Mouse (Mus musculus): ENCODE measurements around the gene Gpx2. TPM values are rescaled to one million over a fixed set of nuclear protein-coding genes. Genes with fewer than 3 reads are reported as not detected.
A peak's percentile ranks its signal among the peaks of the same experiment; 100 is the strongest.

Gpx2 gene
- 21.3 TPM in 2 replicates for polyA plus RNA-seq (2015; fragmentation: Nextera tagmentation; extraction: Ambion mirVana)

GRCm38 (mm10) chr12:76795350-76795749, at the start of gene Gpx2:
Gene Gpx2 (minus strand): TSS chr12:76795554.
- H3K36me3 ChIP-seq (ENCODE audit: insufficient read depth, low read length): no peaks in the 10 kb centered on the region
- no peaks in the 10 kb centered on the region for H3K4me1 ChIP-seq (ENCODE audit: insufficient read depth, low read depth, low read length)
- no peak within 1 kb of the TSS for H3K9ac ChIP-seq (replicated peaks; ENCODE audit: low read depth)
- TF ChIP-seq CTCF (IDR thresholded peaks at IDR 0.05) (no peak), EP300 (IDR thresholded peaks at IDR 0.05) (no peak)
- H3K27ac ChIP-seq (ENCODE audit: low read length): no peak within 1 kb of the TSS
- H3K27me3 ChIP-seq (replicated peaks; ENCODE audit: insufficient read depth, low read length): no peaks in the 10 kb centered on the region
- no peaks in the 10 kb centered on the region for H3K9me3 ChIP-seq (ENCODE audit: low read length)
- peak; percentile 75 for DNase-seq (ENCODE audit: low spot score)
- WGBS: 33% methylated on average over 5 of the region's 5 CpGs
- ATAC-seq: peak; percentile 72
- no peak within 1 kb of the TSS for H3K4me2 ChIP-seq (replicated peaks; ENCODE audit: low read depth, low read length)
- no peak within 1 kb of the TSS for H3K4me3 ChIP-seq (ENCODE audit: low read depth, low read length)

- Histone ChIP-seq H3K4me3 (ENCODE audit: low read depth, low read length) (no peak overlapping the region), H3K27ac (ENCODE audit: low read length) (no peak overlapping the region), H3K4me2 (replicated peaks; ENCODE audit: low read depth, low read length) (no peak overlapping the region), H3K27me3 (replicated peaks; ENCODE audit: insufficient read depth, low read length) (no peaks in the 10 kb centered on the region), H3K9me3 (ENCODE audit: low read length) (no peaks in the 10 kb centered on the region), H3K4me1 (ENCODE audit: insufficient read depth, low read depth, low read length) (no peaks in the 10 kb centered on the region), H3K36me3 (ENCODE audit: insufficient read depth, low read length) (no peaks in the 10 kb centered on the region), H3K9ac (replicated peaks; ENCODE audit: low read depth) (no peak overlapping the region)
- ATAC-seq: no peak
- WGBS: 88% methylated on average over 15 of the region's 15 CpGs
- no peak for DNase-seq (ENCODE audit: low spot score)
- TF ChIP-seq EP300 (IDR thresholded peaks at IDR 0.05) (no peak), CTCF (IDR thresholded peaks at IDR 0.05) (no peak)
Measured at GRCm38 (mm10) chr12:76844346-76845061, 49.1 kb upstream of the Gpx2 start.

- ATAC-seq (no peak), DNase-seq (ENCODE audit: low spot score) (no peak)
- H3K9me3 ChIP-seq (ENCODE audit: low read length): no peaks in the 10 kb centered on the region
- no peaks in the 10 kb centered on the region; the same call in 1 of the 2 replicates for H3K4me1 ChIP-seq (ENCODE audit: insufficient read depth, low read depth, low read length)
- no peak for TF ChIP-seq CTCF (IDR thresholded peaks at IDR 0.05)
- H3K9ac ChIP-seq (replicated peaks; ENCODE audit: low read depth): no peak overlapping the region
- H3K27me3 ChIP-seq (replicated peaks; ENCODE audit: insufficient read depth, low read length): no peaks in the 10 kb centered on the region
- WGBS: 75% methylated on average over 6 of the region's 6 CpGs
- no peak overlapping the region for H3K27ac ChIP-seq (ENCODE audit: low read length)
- no peaks in the 10 kb centered on the region for H3K36me3 ChIP-seq (ENCODE audit: insufficient read depth, low read length)
- H3K4me3 ChIP-seq (ENCODE audit: low read depth, low read length): no peak overlapping the region
- no peak overlapping the region for H3K4me2 ChIP-seq (replicated peaks; ENCODE audit: low read depth, low read length)
Measured at GRCm38 (mm10) chr12:76840081-76840480, 44.7 kb upstream of the Gpx2 start.

- ATAC-seq: no peak
- H3K27ac ChIP-seq (ENCODE audit: low read length): no peak overlapping the region
- no peaks in the 10 kb centered on the region for H3K9me3 ChIP-seq (ENCODE audit: low read length)
- H3K36me3 ChIP-seq (ENCODE audit: insufficient read depth, low read length): no peaks in the 10 kb centered on the region
- H3K4me3 ChIP-seq (ENCODE audit: low read depth, low read length): no peak overlapping the region
- 88% methylated on average over 4 of the region's 4 CpGs for WGBS
- TF ChIP-seq EP300 (IDR thresholded peaks at IDR 0.05) (no peak), CTCF (IDR thresholded peaks at IDR 0.05) (no peak)
- no peak overlapping the region for H3K9ac ChIP-seq (replicated peaks; ENCODE audit: low read depth)
- no peak overlapping the region for H3K4me2 ChIP-seq (replicated peaks; ENCODE audit: low read depth, low read length)
- DNase-seq (ENCODE audit: low spot score): no peak
- no peaks in the 10 kb centered on the region; the same call in 1 of the 2 replicates for H3K4me1 ChIP-seq (ENCODE audit: insufficient read depth, low read depth, low read length)
- no peaks in the 10 kb centered on the region for H3K27me3 ChIP-seq (replicated peaks; ENCODE audit: insufficient read depth, low read length)
Measured at GRCm38 (mm10) chr12:76839298-76839697, 43.9 kb upstream of the Gpx2 start.

- no peaks in the 10 kb centered on the region for H3K27me3 ChIP-seq (replicated peaks; ENCODE audit: insufficient read depth, low read length)
- no peaks in the 10 kb centered on the region; the same call in 1 of the 2 replicates for H3K4me1 ChIP-seq (ENCODE audit: insufficient read depth, low read depth, low read length)
- peak overlapping the region; percentile 69 for H3K27ac ChIP-seq (ENCODE audit: low read length)
- peak; percentile 25 for DNase-seq (ENCODE audit: low spot score)
- no peaks in the 10 kb centered on the region for H3K36me3 ChIP-seq (ENCODE audit: insufficient read depth, low read length)
- ATAC-seq: peak; percentile 40; the same call in 1 of the 2 replicates
- peak overlapping the region; percentile 59 for H3K4me3 ChIP-seq (ENCODE audit: low read depth, low read length)
- H3K4me2 ChIP-seq (replicated peaks; ENCODE audit: low read depth, low read length): peak overlapping the region; percentile 64
- 10% methylated on average over 21 of the region's 21 CpGs for WGBS
- peak overlapping the region; percentile 61 for H3K9ac ChIP-seq (replicated peaks; ENCODE audit: low read depth)
- no peak for TF ChIP-seq CTCF (IDR thresholded peaks at IDR 0.05)
- TF ChIP-seq EP300 (IDR thresholded peaks at IDR 0.05): no peak
- no peaks in the 10 kb centered on the region for H3K9me3 ChIP-seq (ENCODE audit: low read length)
Measured at GRCm38 (mm10) chr12:76837844-76838650, 42.7 kb upstream of the Gpx2 start.

- WGBS: under 1% methylated on average over 43 of the region's 43 CpGs
- peak overlapping the region; percentile 64 for H3K4me2 ChIP-seq (replicated peaks; ENCODE audit: low read depth, low read length)
- peak; percentile 98 for DNase-seq (ENCODE audit: low spot score)
- peak overlapping the region; percentile 59 for H3K4me3 ChIP-seq (ENCODE audit: low read depth, low read length)
- H3K27me3 ChIP-seq (replicated peaks; ENCODE audit: insufficient read depth, low read length): no peaks in the 10 kb centered on the region
- H3K9ac ChIP-seq (replicated peaks; ENCODE audit: low read depth): peak overlapping the region; percentile 61
- peak; percentile 99 for ATAC-seq
- no peaks in the 10 kb centered on the region for H3K36me3 ChIP-seq (ENCODE audit: insufficient read depth, low read length)
- H3K9me3 ChIP-seq (ENCODE audit: low read length): no peaks in the 10 kb centered on the region
- no peaks in the 10 kb centered on the region; the same call in 1 of the 2 replicates for H3K4me1 ChIP-seq (ENCODE audit: insufficient read depth, low read depth, low read length)
- H3K27ac ChIP-seq (ENCODE audit: low read length): peak overlapping the region; percentile 69
- TF ChIP-seq EP300 (IDR thresholded peaks at IDR 0.05) (no peak), CTCF (IDR thresholded peaks at IDR 0.05) (peak; percentile 87)
Measured at GRCm38 (mm10) chr12:76837101-76837843, 41.9 kb upstream of the Gpx2 start.

All from lung, postnatal 0 days (tissue).